Mouse (Mus musculus) cerebellum, adult 11 months (tissue): ENCODE results near the gene Mettl23.
"Not testable (repeated sequence)": the region's sequence is repeated elsewhere in the genome, so short reads cannot be mapped to it uniquely, and the experiment has no call there.

Experiments
- DNase-seq: peaks from one replicate; pipeline ENCODE4 v3.0.0; 2022

The Mettl23 gene

GRCm38 (mm10) chr11:116848086-116848876 is 5.2 kb downstream of the Mettl23 start:
- DNase-seq, result no peak

DNA sequence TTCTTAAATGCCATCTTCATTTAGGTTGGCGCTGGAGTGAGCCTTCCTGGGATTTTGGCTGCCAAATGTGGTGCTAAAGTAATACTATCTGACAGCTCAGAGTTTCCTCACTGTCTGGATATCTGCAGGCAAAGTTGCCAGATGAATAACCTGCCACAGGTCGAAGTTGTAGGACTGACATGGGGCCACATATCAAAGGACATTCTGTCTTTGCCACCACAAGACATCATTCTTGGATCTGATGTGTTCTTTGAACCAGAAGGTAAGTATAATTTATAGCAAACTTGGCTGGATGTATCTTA is 5.8 kb downstream of the Mettl23 start:
- DNase-seq, result not testable (repeated sequence)

GRCm38 (mm10) chr11:116849587-116849986 is 6.5 kb downstream of the Mettl23 start:
- DNase-seq, result no peak

DNA sequence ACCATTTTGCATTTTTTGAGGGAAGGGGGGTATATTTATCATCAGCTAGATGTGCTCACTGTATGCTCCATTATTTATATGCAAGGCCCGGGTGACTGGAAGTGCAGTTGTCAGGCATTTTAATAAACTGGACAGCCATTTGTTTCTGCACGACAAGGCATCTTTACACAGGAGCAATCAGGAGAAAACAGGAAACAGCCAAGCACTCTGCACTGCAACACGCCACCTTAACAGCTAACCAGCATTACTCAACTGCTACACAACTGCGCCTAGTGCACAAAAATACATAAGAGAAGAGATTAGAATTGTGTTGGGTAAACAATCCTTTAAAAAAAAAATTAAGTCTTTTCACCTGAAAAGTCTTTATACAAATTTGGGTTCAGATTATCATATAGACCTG is 7.0 kb downstream of the Mettl23 start:
- DNase-seq, result no peak

GRCm38 (mm10) chr11:116850833-116851477 is 7.9 kb downstream of the Mettl23 start:
- no peak for DNase-seq

- DNase-seq, result no peak
These were observed 8.7 kb downstream of the Mettl23 start for GRCm38 (mm10) chr11:116851576-116852290.

DNA sequence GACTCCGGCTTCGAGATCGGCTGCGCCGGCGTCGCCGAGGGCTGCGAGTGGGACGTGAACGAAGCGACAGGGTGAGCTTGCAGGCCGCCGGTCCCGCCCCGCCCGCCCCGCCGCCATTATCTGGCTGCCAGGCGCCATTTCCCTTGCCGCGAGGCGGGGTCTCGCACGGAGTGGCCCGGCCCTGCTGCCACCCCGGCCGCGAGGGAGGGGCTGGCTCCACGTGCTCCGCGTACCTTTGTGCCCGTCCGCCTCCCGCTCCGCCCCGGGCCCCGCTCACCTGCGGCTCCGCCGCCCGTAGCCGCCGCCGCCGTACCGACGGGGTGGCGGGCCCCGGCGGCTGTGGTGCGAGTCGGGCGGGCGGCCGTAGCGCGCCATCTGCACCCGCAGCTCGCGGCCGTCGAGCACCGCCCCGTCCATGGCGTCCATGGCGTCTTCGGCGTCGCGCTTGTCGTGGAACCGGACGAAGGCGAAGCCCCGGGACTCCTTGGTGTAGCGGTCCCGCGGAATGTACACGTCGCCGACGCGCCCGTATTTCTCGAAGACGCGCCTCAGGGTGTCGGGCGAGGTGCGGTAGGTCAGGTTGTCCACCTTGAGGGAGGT is 9.3 kb downstream of the Mettl23 start, which contains the start of gene Mfsd11:
Gene Mfsd11 (plus strand): TSS at position 150 of the 600 bp plus-strand sequence.
- peak; percentile 70 for DNase-seq

- DNase-seq, result peak; percentile 98
These were observed 9.9 kb downstream of the Mettl23 start, which contains the start of gene Srsf2 for GRCm38 (mm10) chr11:116852891-116853511. Srsf2 (minus strand) TSS chr11:116853094.

DNA sequence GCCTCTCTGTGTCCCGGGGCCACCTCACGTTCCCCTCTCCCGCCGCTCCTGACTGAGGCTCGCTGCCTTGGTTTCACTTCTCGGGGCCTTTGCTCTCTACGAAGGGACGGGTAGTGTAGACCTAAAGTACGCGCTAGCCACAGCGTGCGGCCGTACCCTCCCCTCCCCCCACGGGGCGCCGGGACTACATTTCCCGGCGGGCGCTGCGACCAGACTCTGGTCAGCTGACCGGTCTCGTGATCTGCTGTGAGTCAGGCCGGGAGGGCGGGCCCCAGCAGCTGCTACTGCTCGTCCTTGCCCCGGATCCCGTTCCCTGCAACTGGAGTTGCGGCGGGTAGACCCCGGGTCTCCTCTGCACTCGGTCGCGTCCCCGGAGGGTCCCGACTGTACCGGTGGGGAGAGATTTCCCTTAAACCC is 10.4 kb downstream of the Mettl23 start:
- DNase-seq, result peak; percentile 97

DNA sequence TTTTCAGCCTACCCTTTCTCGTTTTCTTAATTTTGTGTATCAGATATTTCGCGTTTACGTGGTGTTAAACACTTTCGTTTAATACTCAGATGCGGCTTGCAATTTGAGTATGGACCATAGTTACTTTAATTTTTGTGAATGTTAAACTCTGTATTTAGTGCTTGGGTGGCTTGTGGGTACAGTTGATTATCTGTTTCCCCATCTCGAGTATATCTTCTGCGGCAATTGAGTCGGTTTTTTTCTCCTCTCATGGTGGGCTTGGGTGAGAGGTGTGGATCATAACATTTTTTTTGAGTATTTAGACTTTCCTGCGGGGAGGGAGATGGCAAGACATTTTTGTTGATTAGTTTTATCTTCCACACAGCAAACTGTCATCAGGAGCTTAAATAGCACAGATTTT is 11.2 kb downstream of the Mettl23 start:
- no peak for DNase-seq

GRCm38 (mm10) chr11:116857183-116857850 is 14.2 kb downstream of the Mettl23 start:
- DNase-seq, result no peak

- no peak for DNase-seq
These were observed 21.4 kb downstream of the Mettl23 start for GRCm38 (mm10) chr11:116864444-116864843.

DNA sequence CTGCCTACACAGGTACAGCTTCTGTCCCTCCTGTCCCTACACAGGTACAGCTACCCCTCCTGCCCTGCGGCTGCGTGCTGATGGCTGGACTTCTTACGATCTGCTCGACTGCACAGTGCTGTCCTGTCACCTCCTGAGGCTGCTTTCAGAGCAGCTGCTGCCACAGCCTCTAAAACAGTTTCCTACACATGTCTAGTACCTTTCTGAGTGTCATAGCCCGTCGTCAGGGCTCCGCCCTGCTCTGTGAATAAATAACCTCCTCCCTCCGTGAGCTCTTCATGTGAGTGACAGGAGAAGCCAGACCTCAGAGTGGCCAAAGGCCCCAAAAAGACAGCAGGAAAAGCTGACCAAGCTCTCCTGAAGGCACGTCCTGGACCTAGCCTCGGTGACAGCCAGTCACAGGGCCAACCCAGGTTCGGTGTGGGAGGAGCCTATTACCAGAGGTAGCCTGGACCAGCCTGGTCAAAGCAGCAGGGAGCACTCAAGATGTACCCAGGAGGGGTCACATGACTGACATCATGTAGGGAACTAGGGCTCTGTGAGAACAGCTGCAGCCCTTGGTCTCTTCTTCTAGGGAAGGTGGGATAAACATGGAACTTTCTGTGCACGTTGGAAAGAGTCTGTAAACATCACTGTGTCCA is 23.0 kb downstream of the Mettl23 start:
- no peak for DNase-seq

- DNase-seq, result no peak
These were observed 25.1 kb downstream of the Mettl23 start for GRCm38 (mm10) chr11:116868129-116868528.

- no peak for DNase-seq
These were observed 26.1 kb downstream of the Mettl23 start for GRCm38 (mm10) chr11:116869223-116869622.

DNA sequence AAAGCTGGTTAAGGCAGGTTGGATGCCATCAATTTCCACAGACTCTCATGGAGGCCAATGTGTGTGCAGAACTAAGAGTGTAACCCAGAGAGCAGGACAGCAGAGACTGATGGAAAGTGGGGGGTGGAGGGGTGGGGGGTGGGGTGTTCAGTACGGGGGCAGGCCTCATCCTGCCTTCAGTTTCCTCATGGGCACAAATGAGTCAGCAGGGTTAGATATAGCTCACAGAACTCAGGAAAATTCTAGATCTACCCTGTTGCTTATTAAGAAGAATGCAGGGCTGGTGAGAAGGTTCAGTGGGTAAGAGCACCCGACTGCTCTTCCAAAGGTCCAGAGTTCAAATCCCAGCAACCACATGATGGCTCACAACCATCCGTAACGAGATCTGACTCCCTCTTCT is 26.6 kb downstream of the Mettl23 start:
- DNase-seq, result no peak

GRCm38 (mm10) chr11:116871538-116871937 is 28.5 kb downstream of the Mettl23 start:
- no peak for DNase-seq

DNA sequence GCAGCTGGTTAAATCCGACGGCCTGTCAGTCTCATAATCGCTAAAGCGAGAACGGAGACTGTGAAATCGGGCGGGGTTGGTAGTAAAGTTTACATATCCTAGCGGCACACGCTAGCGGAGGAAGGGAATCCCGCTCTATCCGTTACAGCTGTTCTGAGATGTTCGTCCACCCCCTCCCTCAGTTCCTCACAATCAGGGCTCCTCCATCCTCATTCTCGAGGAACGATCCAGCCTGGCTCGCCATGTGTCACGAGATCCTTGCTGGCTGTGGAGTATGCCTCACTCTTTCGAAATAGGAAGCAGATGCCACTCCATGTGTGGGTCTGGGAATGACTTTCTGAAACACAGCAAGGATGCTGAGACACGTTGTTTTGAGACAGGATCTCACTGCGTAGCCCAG is 30.9 kb downstream of the Mettl23 start:
- DNase-seq, result no peak

DNA sequence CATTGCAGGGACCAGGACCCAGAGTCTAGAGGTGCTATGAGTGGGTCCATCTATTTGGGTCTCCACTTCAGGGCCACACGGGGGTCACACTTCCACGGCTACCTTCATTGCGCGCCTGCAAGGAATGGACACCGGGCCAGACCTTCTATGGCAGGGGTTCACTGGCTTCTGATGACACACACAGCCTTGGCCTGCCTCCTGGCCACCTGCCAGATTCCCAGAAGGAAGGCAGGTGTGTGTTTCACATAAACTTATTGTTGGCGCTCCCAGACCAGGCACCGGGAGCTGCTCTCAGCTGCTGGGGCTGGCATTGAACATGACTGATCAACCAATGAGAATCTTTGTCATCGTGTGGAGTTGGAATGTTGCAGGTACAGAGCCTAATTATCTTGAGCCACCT is 35.4 kb downstream of the Mettl23 start:
- no peak for DNase-seq

DNA sequence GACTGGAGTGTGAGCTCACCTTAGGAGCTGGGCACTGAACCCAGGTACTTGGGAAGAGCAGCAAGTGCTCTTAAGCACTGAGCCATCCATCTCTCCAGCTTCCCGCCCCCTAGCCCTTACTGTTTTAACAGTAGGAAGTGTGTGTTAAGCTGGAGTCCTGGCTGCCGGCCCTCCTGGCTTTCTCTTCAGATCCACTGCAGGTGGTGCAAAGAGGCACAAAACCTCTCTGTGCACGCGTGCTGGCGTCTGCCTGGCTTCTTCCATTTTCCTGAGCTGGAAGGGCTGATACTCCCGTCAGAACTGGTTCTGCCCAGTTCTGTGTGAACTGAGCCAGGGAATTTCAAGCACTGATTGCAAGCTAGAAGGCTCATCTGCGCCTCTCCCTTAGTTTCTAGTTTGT is 37.8 kb downstream of the Mettl23 start:
- DNase-seq, result no peak

DNA sequence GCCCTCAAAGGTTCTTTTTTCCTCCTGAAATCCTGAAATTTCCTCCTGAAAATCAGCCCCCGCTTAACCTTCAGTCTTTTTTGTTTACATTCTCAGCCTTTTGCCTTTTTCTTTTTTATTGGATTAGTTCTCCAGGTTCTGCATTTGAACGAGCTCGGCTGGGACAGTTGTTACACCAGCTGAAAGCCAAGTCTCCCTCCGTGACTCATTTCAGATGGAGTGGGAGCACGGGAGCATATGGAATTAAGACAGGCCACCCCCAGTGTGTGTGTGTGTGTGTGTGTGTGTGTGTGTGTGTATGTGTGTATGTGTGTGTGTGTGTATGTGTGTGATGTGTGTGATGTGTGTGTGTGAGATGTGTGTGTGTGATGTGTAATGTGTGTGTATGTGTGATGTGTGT is 38.4 kb downstream of the Mettl23 start:
- no peak for DNase-seq

DNA sequence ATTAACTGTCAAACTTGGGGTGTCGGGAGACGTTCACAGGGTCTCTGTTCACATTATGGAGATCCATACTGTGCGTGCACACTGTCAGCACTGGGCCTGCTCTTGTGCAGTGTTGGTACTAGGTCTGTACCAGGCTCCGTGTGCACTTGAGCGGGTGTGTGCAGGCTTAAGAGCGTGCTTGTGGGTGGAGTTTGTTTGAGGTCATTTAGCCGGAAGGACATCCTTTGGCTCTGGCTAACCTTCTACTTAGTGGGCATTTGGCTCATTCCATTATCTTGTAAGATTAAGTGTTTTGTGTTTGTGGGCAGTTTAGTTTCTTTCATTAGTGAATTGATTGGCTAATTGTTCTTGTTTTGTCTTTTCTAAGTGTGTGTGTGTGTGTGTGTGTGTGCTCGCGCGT is 39.4 kb downstream of the Mettl23 start:
- DNase-seq, result no peak
